Mouse (Mus musculus) cortical plate, adult 2 months (tissue): ENCODE data around the gene Map10.

Experiments used
- CTCF ChIP-seq: fragments of 200-500 bp; IDR thresholded peaks from 2 replicates; pipeline ENCODE4 v1.5.1; 2011; ENCODE audit warnings: mild to moderate bottlenecking, control low read depth, low read length; ENCODE audit not compliant: insufficient read depth; ENCODE audit errors: extremely low read depth
- POLR2A ChIP-seq: fragments of 200-500 bp; IDR thresholded peaks from 2 replicates; pipeline ENCODE4 v1.6.1; 2011; ENCODE audit warnings: mild to moderate bottlenecking, low read length, control low read depth; ENCODE audit not compliant: insufficient read depth; ENCODE audit errors: extremely low read depth

GRCm38 (mm10) chr8:125677484-125677883 is 7.9 kb downstream of the Map10 start:
- TF ChIP-seq CTCF (no peak), POLR2A (no peak)
